Mouse (Mus musculus) sigmoid colon, adult 10 weeks (tissue): Measurements from ENCODE around the gene Spint3. TPM values are rescaled to one million over a fixed set of nuclear protein-coding genes. Genes with fewer than 3 reads are reported as not detected.

Experiments used
- polyA plus RNA-seq: library from polyadenylated mRNA; stranded (reverse); fragments of 350-450 nt; fragmentation: Illumina TruSeq; extraction: RNeasy Lipid Tissue Mini Kit (QIAGEN cat#74804); gene quantifications from one replicate; pipeline ENCODE4 v1.2.3, GENCODE M21; 2014; ENCODE audit warnings: low read depth, low replicate concordance

Spint3 gene
- polyA plus RNA-seq, result not detected

GRCm38 (mm10) chr2:164573359-164573758 lies at the start of gene Spint3:
Spint3 (minus strand) TSS chr2:164573459.

GRCm38 (mm10) chr2:164613471-164613870 lies 40.2 kb upstream of the Spint3 start, which contains the start of the genes Wfdc6b and Wfdc8:
Wfdc6b (plus strand) TSS chr2:164613522.
Wfdc8 (minus strand) TSS chr2:164613626.

GRCm38 (mm10) chr2:164593494-164593893 lies 20.2 kb upstream of the Spint3 start, which contains the start of gene Eppin:
Eppin (minus strand) TSS chr2:164593594.

GRCm38 (mm10) chr2:164585025-164585725 lies 11.9 kb upstream of the Spint3 start, which contains the start of gene Wfdc6a:
Wfdc6a (minus strand) TSS chr2:164585447.

GRCm38 (mm10) chr2:164562391-164563188 lies 10.7 kb downstream of the Spint3 start, which contains the start of gene Wfdc2:
Wfdc2 (plus strand) TSS chr2:164562413.

Other genes with a start within 250 kb of the Spint3 start
- gene Svs5, start 240.7 kb downstream of the Spint3 start, polyA plus RNA-seq, result not detected
- not detected for gene Slpi, start 184.4 kb downstream of the Spint3 start, polyA plus RNA-seq
- gene Rbpjl, start 170.3 kb downstream of the Spint3 start, polyA plus RNA-seq, result not detected
- gene Matn4, start 168.3 kb downstream of the Spint3 start, polyA plus RNA-seq, result 0.85 TPM
- 255 TPM for gene Sdc4, start 129.6 kb downstream of the Spint3 start, polyA plus RNA-seq
- 10.1 TPM for gene Sys1, start 116.5 kb downstream of the Spint3 start, polyA plus RNA-seq
- gene Gm20458, start 112.5 kb downstream of the Spint3 start, polyA plus RNA-seq, result not detected
- not detected for gene Trp53tg5, start 99.7 kb downstream of the Spint3 start, polyA plus RNA-seq
- gene Dbndd2, start 87.4 kb downstream of the Spint3 start, polyA plus RNA-seq, result 6.6 TPM
- 8.1 TPM for gene Pigt, start 75.9 kb downstream of the Spint3 start, polyA plus RNA-seq
- gene Wfdc2, start 11.0 kb downstream of the Spint3 start, polyA plus RNA-seq, result 30.2 TPM
- gene Wfdc6a, start 12.0 kb upstream of the Spint3 start, polyA plus RNA-seq, result not detected
- gene Eppin, start 20.1 kb upstream of the Spint3 start, polyA plus RNA-seq, result not detected
- gene Wfdc6b, start 40.1 kb upstream of the Spint3 start, polyA plus RNA-seq, result not detected
- 0.50 TPM for gene Wfdc8, start 40.2 kb upstream of the Spint3 start, polyA plus RNA-seq
- gene Wfdc16, start 65.3 kb upstream of the Spint3 start, polyA plus RNA-seq, result not detected
- not detected for gene Wfdc10, start 82.6 kb upstream of the Spint3 start, polyA plus RNA-seq
- gene Wfdc9, start 83.1 kb upstream of the Spint3 start, polyA plus RNA-seq, result not detected
- gene Wfdc11, start 100.6 kb upstream of the Spint3 start, polyA plus RNA-seq, result not detected
- gene Wfdc13, start 111.6 kb upstream of the Spint3 start, polyA plus RNA-seq, result 0.57 TPM
- not detected for gene Spint4, start 125.0 kb upstream of the Spint3 start, polyA plus RNA-seq
- gene Spint5, start 141.8 kb upstream of the Spint3 start, polyA plus RNA-seq, result not detected
- 0.82 TPM for gene Wfdc3, start 172.5 kb upstream of the Spint3 start, polyA plus RNA-seq
- 3.6 TPM for gene Dnttip1, start 172.5 kb upstream of the Spint3 start, polyA plus RNA-seq
- 7.9 TPM for gene Ube2c, start 196.4 kb upstream of the Spint3 start, polyA plus RNA-seq
- gene Tnnc2, start 206.5 kb upstream of the Spint3 start, polyA plus RNA-seq, result not detected
- 3.5 TPM for gene Snx21, start 212.4 kb upstream of the Spint3 start, polyA plus RNA-seq
- 4.1 TPM for gene Acot8, start 231.4 kb upstream of the Spint3 start, polyA plus RNA-seq
- 2.7 TPM for gene Zswim3, start 231.6 kb upstream of the Spint3 start, polyA plus RNA-seq
- 1.4 TPM for gene Zswim1, start 249.2 kb upstream of the Spint3 start, polyA plus RNA-seq